Mouse (Mus musculus) liver, embryonic 14.5 days (tissue): ENCODE measurements around the gene Snrnp25.

Experiments
- CTCF ChIP-seq: IDR thresholded peaks from 2 replicates; pipeline ENCODE4 v1.5.1; 2016; ENCODE audit warnings: antibody characterized with exemption, low read depth, control low read depth
- EP300 ChIP-seq: IDR thresholded peaks from 2 replicates; pipeline ENCODE4 v1.6.1; 2016; ENCODE audit warnings: antibody characterized with exemption, low read depth

- TF ChIP-seq CTCF (no peak), EP300 (no peak)
Measured at GRCm38 (mm10) chr11:32198256-32198955, 6.8 kb upstream of the Snrnp25 start.
